Mouse (Mus musculus): Measurements from ENCODE around the gene Ivl. TPM values are rescaled to one million over a fixed set of nuclear protein-coding genes. Genes with fewer than 3 reads are reported as not detected.

Ivl gene
- total RNA-seq, 4 experiments from 2014 or later: not detected

Other genes starting within 250 kb of the Ivl start
- gene Sprr2d, start 234.6 kb downstream of the Ivl start, total RNA-seq (2022): not detected
- not detected for gene Sprr2e, start 221.6 kb downstream of the Ivl start, total RNA-seq (2022)
- not detected for gene Sprr2f, start 208.5 kb downstream of the Ivl start, total RNA-seq (2022)
- not detected for gene Sprr2h, start 188.1 kb downstream of the Ivl start, total RNA-seq (2022)
- not detected for gene Sprr2i, start 165.7 kb downstream of the Ivl start, total RNA-seq (2022)
- gene Sprr2j-ps, start 155.7 kb downstream of the Ivl start, total RNA-seq (2022): not detected
- gene Gm9774, start 144.3 kb downstream of the Ivl start, total RNA-seq (2022): 1 to 10 TPM; 2.3 to 7.0 (median 3.9) TPM
- gene Sprr2k, start 141.2 kb downstream of the Ivl start, total RNA-seq (2022): not detected
- gene Sprr1b, start 134.9 kb downstream of the Ivl start, total RNA-seq (2022): not detected
- not detected for gene Sprr3, start 115.0 kb downstream of the Ivl start, total RNA-seq (2022)
- gene Sprr1a, start 87.8 kb downstream of the Ivl start, total RNA-seq (2022): not detected
- not detected for gene Sprr4, start 73.2 kb downstream of the Ivl start, total RNA-seq (2022)
- not detected for gene 2310046K23Rik, start 39.2 kb downstream of the Ivl start, total RNA-seq (2022)
- gene Smcp, start 15.3 kb upstream of the Ivl start, total RNA-seq (2022): not detected
- not detected for gene 2210017I01Rik, start 33.8 kb upstream of the Ivl start, total RNA-seq (2022)
- not detected for gene Lce6a, start 47.9 kb upstream of the Ivl start, total RNA-seq (2022)
- not detected for gene Lce1a1, start 74.6 kb upstream of the Ivl start, total RNA-seq (2022)
- not detected for gene Lce1b, start 83.2 kb upstream of the Ivl start, total RNA-seq (2022)
- gene Lce1a2, start 96.6 kb upstream of the Ivl start, total RNA-seq (2022): not detected
- gene Lce1c, start 105.5 kb upstream of the Ivl start, total RNA-seq (2022): not detected
- gene Lce1d, start 113.5 kb upstream of the Ivl start, total RNA-seq (2022): not detected
- gene Lce1e, start 135.3 kb upstream of the Ivl start, total RNA-seq (2022): not detected
- gene Lce1f, start 146.6 kb upstream of the Ivl start, total RNA-seq (2022): not detected
- gene Gm38119, start 165.4 kb upstream of the Ivl start, total RNA-seq (2022): not detected
- not detected for gene Lce1g, start 178.6 kb upstream of the Ivl start, total RNA-seq (2022)
- gene Lce1h, start 191.3 kb upstream of the Ivl start, total RNA-seq (2022): not detected
- not detected for gene Lce1i, start 205.2 kb upstream of the Ivl start, total RNA-seq (2022)
- not detected for gene Lce1j, start 216.8 kb upstream of the Ivl start, total RNA-seq (2022)
- gene Lce1k, start 234.2 kb upstream of the Ivl start, total RNA-seq (2022): not detected

Measured in layer of hippocampus, adult 8-10 months (tissue).